Mouse (Mus musculus) lung, adult 18-20 months (tissue): ENCODE measurements around the gene Nrxn3.

Experiments
- DNase-seq, 2 experiments: peaks; one replicate each; pipeline ENCODE4 v3.0.0; 2022; ENCODE audit warnings: mixed read lengths in 2 of 2

The Nrxn3 gene

DNA sequence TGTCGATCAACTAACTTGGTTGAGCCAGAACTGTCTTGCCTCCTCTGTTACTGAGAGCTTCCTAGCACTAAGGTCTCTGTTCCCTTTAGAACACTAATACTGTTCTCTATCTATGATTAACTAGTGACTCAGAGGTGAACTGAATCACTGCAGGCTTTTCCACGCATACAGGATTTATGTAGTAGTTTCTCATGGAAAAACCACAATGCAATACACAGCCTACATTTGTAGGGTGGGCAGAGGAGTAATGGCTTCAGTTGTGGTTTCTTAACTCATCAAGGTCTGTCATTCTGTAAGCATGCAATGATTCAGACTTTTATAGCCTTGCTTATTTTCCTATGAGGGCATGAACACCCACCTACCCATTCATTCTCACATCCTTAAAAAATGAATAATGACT is 1443.4 kb downstream of the Nrxn3 start:
- no peak for DNase-seq

DNA sequence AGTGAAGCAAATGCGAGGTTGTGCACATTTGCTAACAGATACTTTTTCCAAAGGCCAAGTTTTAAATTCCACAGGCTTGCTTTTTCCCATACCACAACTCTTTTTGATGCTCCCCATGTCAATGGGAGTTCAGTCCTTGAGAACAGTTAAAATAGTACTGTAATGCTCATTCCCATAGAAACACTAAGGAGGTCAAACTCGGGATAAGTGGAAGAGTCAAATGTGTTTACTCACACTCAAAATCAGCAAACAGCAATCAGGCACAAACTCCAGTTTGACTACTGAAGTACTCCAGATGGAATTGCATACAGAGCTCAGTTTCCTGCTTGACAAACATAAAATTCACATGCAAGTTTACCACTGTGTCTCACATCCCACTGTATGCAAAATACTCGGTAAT is 1458.9 kb downstream of the Nrxn3 start:
- DNase-seq = no peak

DNA sequence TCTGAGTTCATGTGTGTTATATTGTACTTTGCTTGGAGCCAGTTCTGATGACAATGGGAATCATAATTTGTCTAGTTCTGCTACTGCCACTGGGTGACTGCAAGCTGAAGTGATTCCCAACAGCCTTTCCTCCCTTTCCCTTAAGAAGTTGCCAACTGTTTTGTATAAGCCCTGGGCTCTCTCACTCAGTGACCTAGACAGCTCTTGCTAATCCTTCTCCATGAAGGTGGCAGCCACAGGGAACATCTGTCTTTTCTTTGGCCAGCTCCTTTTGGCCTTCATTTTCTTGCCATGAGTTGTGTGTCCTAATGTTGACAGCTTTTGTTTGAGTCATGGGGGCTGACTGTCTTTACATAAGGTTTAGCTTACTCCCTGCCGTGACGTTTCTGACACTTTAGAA is 1460.3 kb downstream of the Nrxn3 start:
- peak in 1 of 2 experiments; percentile 11 for DNase-seq

DNA sequence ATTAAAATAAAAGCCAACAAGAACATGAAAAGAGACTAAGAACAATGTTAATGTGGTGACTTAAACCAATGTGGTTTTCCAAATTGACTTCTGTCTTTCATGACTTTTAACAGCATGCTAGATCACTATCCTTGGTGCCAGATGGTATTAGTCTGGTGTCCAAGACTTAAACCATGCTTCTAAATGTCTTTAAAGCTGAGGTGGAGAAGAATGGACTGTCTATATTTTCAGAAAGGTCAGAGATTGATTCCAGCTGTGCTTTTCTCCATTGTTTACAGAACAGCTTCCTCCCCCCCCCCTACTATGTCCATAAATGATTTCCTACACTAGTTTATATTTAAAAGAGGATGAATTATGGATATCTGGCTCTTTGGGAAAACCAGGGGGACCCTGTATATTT is 1473.5 kb downstream of the Nrxn3 start:
- no peak for DNase-seq

DNA sequence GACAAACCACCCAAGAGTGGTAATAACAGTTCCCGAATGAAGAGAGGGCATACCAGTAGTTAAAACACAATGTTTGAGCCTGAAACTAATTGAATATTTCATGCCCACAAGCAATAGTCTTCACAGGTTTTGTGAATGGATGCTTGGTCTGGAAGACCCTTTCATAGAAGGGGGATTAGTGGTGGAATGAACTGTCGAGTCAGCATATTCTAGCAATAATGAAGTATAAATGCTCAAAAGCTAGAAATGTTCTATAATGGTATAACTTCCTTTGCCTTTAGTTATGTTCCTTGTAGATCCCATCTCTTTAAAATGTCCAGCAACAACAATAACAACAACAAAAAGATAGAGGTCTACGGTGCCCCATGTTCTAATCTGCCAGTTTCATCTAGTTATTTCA is 1475.3 kb downstream of the Nrxn3 start:
- no peak for DNase-seq

DNA sequence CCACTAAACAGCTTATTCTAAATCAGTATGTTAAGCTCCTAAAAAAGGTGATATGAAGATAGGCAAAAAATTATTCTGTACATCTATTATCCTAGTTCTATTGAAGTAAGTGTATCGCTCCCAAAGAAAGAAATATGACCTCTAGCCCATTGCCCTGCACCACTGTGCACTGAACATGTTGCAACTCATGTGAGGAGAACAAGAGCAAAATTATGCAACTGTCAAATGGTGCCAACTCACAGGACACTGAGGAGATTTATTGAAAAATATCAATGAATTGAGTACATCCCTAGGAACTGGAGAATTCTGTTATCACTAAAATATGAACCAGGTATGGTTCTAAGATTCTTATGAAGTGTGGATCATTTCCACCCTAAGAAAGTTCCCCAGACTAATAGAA is 1479.8 kb downstream of the Nrxn3 start:
- no peak for DNase-seq

DNA sequence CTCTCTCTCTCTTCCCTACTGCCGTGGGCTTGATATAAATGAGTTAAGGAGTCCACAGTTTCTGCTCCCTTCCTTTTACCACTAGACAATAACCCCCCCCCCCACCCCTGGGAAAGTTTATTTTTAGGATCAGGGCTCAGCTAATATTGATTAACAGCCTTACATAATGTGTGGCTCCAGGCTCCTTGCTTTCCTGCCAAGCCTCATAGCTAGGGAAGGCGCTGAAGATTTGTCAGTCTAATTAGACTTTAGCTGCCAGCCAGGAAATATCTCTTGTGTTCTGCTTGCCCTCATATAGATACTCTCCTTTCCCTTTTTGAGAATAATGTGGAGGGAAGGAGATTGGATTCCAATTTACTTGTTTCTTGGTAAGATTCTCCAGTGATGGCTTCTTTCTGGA is 1488.7 kb downstream of the Nrxn3 start:
- no peak for DNase-seq

DNA sequence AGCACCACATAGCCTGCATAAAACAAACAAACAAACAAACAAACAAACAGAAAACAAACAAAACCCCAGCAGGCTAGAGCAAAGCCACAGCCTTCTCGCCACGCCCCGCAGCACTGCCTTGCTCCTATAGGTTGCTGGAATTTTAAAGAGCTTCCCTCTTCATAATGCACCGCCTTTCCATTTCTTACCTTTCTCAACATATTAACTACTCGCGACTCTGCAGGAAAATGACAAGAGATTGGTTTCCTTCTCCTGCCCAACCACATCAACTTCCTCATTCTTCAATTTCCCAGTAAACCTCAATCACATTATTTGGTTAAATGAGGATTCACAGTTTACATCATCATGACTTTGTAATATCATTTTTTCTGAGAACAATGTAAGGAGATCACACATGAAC is 1494.4 kb downstream of the Nrxn3 start:
- DNase-seq = no peak

DNA sequence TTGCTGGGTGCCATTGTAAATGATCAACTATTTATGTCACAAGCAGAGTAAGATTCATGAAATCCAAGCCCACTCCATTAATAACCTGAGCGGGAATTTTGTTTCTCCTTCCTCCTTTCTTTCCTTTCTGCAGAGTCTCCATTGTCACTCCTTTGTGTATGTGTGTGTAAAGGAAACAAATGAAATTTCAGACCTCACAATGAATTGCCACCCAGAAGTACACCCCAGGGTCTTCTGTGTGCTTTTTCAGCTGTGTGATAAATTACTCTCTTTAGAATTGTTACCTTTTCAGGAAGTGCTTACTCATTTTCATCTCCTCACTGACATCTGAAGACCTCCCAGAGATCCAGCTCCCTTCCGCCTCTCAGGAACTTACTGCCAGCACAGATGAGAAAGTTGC is 1506.4 kb downstream of the Nrxn3 start:
- no peak for DNase-seq

DNA sequence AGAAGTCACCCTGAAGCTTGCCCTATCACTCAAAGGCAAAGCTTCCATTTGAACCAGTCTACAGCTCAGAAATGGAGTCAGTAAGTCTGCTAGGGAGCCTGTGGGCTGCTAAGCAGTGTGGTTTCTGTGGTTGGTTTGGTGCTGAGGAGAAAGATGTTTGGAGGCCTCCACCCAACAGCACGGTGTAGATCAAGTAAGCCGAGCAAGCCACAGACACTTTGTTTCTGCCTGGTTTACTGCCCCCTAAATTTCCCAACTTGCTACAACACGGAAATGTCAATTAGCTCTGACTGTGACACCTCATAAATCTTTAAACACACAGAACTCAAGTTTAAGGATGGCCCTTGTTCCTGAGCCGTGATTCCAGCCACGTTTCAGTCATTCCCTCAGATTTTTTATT is 1513.4 kb downstream of the Nrxn3 start:
- no peak for DNase-seq

DNA sequence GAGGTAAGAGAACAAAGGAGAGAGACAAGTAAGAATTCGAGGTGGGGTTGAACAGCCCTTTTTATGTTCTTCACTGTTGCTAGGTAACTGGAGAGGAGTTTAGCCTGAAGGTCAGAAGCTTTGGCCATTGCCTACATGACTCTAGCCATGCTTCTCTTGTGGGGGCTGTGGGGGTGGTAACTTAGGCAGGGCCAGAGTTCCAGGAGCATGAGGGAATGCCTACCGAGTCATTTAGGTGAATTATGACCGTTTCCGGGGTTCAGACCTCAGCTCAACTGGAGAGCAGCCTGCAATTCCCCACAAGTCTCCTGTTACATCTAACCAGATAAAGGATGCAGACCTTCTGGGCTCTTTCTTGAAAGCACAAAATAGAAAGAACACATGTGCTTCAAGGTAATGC is 1537.6 kb downstream of the Nrxn3 start:
- no peak for DNase-seq

DNA sequence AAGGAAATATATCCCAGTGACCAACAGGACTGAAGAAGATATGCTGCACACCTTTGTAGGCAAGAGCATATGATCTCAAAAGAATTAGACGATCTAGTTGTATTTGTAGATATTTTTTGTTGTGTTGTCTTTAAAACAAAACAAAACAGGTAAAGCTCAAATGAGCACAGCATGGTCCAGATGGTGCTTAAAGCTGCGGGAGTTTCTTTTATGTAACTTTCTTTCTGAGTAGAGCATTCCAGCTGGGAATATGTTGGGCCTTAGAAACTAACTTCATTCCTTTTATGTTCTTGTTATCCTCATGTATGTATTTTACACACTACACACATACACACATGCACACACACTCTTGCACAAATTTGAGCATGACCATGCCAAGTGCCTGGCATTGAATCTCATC is 1545.4 kb downstream of the Nrxn3 start:
- no peak for DNase-seq

DNA sequence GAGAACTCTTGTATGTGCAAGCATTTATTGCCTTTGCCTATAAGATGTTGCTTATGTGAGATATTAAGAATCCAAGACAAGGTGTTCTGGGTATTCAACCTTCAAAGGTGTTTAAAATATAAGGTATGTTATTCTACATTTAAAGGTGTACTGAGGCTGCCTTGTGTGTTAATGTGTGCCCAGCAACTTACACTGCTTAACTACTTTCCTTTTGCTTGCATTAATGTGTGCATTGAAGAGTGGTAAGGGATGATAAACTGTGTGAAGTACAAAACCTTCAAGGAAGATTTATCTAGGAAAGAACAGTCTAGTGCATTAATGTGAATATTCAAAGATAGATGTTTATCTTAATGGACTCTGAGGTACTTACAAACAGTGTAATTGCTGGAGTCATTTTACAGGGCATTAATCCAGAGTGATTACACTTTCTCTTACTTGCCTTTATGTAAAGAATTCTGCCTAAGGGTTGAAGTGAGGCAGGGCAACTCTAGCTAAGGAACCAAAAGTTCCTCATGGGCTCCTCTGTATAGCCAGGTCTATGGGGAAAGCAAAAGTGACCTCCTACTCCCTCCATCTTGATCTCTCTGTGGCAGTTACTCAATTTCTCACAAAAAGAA is 1548.2 kb downstream of the Nrxn3 start:
- no peak for DNase-seq

DNA sequence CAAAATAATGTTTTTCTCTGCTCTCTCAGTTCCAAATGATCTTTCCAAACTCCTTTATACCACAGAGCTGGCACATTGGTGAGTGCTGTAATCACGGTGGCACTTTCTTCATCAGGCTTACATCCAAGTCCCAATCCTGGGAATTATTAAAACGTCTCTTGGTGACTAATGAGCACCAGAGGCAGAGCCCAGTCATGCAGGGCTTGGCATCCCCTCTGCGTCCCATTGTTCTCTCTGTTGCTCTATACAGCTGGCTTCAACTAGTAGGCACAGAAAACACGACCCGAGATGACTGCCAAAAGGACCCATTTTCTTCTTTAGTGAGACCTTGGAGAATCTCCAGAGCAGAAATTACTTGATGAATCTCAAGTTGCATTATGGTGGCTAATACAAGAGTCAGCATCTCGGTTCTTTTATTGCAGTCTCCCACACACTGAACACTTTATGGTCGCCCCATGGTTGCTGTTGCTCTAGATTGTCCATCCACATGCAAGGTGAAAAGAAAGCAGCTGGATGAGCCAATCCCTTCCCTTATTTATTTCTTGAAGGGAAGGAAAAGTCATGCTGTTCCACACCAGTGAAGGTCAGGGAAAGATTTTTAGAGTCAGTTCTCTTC is 1552.1 kb downstream of the Nrxn3 start:
- no peak for DNase-seq

DNA sequence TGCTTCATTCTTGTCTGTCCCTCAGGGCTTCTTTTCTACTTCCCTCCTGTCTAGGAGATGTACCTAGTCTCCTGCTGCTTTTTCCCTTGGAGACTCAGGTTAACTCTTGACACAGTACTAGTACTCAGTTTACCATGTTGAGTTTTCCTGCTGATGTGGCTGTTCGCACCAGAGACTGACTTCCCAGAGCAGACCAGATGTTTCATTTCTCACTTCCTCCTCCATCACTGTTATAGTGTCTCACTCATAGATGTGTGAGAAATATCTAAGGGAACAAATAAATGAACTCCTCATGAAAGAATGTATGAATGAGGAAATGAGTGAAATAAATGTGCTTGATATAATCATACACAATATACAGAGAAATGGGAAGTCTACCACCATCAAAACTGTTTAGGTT is 1558.6 kb downstream of the Nrxn3 start:
- DNase-seq = no peak

DNA sequence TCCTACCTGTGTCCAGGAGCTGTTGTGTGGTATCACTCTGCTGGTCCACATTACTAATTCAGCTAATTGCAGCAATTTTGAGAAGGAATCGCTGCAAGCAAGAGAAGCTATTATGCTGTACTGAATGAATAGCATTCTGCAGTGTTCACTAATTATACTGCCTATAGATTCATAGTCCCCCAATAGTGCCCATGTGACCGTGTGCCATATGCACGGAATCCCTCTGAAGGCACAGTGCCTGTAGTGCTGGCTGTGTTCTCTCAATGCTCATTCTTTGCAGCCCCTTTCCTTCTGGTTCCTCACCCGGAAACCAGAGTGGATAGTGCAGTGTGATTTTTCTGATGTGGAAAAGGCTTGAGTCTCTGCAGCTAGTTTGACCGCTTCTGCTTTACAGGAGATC is 1560.3 kb downstream of the Nrxn3 start:
- no peak for DNase-seq

DNA sequence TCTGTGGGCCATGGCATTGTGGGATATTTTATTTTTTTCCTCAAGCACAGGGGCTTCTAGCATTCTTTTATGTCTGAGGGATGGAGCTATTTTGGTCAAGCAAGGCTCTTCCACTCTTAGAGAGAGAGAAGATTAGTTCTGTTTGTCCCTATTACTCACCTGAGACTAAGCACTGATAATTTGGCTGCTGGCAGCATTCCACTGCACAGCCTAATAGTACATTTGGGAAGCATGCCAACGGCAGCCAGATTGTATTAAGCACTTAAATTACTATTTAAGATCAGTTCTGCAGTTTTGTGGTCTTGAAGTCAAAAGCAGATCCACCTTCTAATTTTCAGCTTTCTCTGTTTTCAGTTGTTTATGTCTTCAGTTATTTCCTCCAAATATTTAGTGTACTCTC is 1580.0 kb downstream of the Nrxn3 start:
- no peak for DNase-seq

DNA sequence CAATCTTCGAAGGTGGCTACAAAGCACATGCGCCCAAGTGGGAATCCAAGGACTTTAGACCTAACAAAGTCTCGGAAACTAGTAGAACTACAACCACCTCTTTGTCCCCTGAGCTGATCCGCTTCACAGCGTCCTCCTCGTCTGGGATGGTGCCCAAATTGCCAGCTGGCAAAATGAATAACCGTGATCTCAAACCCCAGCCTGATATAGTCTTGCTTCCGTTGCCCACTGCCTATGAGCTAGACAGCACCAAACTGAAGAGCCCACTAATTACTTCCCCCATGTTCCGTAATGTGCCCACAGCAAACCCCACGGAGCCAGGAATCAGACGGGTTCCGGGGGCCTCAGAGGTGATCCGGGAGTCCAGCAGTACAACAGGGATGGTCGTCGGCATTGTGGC is 1609.1 kb downstream of the Nrxn3 start:
- no peak for DNase-seq

DNA sequence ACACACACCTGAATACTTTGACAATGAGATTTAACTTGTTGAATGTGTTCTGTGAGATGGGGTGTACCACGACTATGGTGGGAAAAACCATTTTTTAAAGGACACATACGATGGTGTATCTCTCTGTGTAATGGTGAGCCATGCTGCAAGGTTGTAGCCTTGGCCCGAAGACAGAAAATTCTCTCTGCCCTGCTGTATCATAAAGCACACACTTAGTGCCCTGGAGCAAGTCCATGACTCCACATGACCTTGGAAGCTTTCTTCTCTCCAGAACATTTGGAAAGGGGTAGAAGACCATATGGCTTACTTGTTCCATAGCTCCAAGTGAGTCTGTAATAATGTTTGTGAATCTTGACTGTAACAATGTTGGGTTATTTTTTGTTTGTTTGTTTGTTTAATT is 1609.8 kb downstream of the Nrxn3 start:
- no peak for DNase-seq

DNA sequence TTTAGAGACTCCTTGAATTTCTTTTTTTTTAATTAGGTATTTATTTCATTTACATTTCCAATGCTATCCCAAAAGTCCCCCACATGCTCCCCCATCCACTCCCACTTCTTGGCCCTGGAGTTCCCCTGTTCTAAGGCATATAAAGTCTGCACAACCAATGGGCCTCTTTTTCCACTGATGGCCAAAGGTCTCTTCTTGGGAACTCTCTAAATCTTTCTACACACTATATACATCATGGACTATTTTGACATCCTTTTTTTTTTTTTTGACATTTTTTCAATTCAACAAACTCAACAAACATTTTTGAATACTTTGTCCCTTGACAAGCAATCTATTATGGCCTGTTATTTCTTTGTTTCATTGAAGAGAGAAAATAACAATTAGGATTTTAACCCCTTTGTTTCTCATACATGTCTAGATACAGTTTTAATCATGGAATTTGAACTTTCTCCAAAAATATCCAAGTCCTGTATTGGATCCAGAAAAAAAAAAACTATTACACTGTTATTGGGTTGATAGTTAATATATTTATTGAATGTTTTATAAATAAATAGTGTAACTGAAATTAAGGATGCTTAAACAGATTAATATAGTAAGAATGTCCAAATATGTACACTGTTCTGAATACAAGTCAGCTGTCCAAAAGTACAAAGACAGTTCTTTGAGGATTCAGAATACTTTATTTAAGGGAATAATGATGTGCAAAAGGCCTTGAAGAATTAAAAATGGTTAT is 1615.0 kb downstream of the Nrxn3 start:
- DNase-seq = no peak

DNA sequence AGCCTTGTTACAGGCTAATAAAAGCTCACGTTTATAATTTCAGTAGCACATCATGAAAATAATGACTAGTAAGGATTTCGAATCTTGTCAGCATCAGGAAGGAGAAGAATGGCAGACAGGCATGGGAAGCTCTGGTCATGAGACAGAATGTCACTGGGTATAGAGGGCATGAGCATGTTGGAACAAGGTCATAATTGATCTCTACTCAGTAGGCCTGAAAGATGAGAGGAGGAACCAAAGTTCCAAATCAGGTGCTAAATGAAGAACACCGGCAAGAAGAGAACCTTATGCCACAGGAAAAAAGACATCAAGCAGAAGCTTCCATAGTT is 1615.5 kb downstream of the Nrxn3 start:
- DNase-seq = no peak
